Mouse (Mus musculus): ENCODE results near the gene Tamm41.

DNA sequence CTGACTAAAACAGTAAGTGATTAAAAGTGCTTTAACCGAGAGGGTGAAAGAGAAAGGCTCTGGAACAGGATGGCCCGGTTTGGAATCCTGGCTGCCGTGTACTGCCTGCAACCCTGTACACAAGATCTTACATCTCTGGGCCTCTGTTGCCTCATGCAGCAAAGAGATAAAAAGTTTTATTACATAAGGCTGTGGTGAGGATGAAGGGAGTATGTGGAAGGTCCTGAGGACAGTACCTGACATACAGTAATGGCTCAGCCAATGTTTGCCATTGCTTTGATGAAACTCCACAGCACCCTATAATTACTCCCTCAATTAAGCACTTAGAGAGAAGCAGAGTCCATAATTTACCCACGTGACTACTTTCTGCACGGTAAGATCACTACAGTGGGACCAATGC lies 40.8 kb downstream of the Tamm41 start:
- TF ChIP-seq ZNF384 (IDR thresholded peaks at IDR 0.05; ENCODE audit: low read depth, low read length) (no peak), CHD2 (IDR thresholded peaks at IDR 0.05; ENCODE audit: low read depth, low read length) (no peak), ZC3H11A (IDR thresholded peaks at IDR 0.05; ENCODE audit: borderline replicate concordance, low read depth, low read length) (no peak)
